Mouse (Mus musculus) CH12.LX (cell line): ENCODE results near the gene Cpeb1.

ENCODE experiments used
- CTCF ChIP-seq, 2 experiments: IDR thresholded peaks in 1 of 2; conservative IDR thresholded peaks in 1 of 2; 2 replicates each; pipeline ENCODE4 v1.5.1; 2011 to 2012; ENCODE audit warnings: low read depth in 2 of 2, low read length in 2 of 2, improper control_type of control experiment in 1 of 2, inconsistent platforms in 1 of 2, mild to moderate bottlenecking in 1 of 2, moderate library complexity in 1 of 2
- NELFE ChIP-seq: IDR thresholded peaks from 2 replicates; pipeline ENCODE4 v1.6.1; 2011; ENCODE audit warnings: low read depth, low read length, improper control_type of control experiment
- POLR2A ChIP-seq: IDR thresholded peaks from 2 replicates; pipeline ENCODE4 v1.6.1; 2011; ENCODE audit warnings: low read depth, mild to moderate bottlenecking, improper control_type of control experiment, low read length

GRCm38 (mm10) chr7:81335705-81336431 lies 119.4 kb downstream of the Cpeb1 start:
- TF ChIP-seq POLR2A = no peak
- no peak for TF ChIP-seq NELFE
- no peak for TF ChIP-seq CTCF (conservative IDR thresholded peaks at IDR 0.05 in 1 of 2, IDR thresholded peaks at IDR 0.05 in 1 of 2; ENCODE audit: low read depth in 2 of 2, low read length in 2 of 2)
